Mouse (Mus musculus) heart, embryonic 13.5 days (tissue): ENCODE data around the gene Csf2rb. TPM values are rescaled to one million over a fixed set of nuclear protein-coding genes. Genes with fewer than 3 reads are reported as not detected.
"Not testable (repeated sequence)": the region's sequence is repeated elsewhere in the genome, so short reads cannot be mapped to it uniquely, and the experiment has no call there.

Source experiments
- ATAC-seq: fragments of 200-750 bp; cut with Nextera tagmentation; 2 replicates; pipeline ENCODE4 v1.8.0; 2017; ENCODE audit warnings: moderate TSS enrichment; ENCODE audit not compliant: insufficient number of reproducible peaks, low FRiP score, low TSS enrichment; ENCODE audit errors: extremely low read depth
- H3K27ac ChIP-seq: fragments of 300-500 bp; sonication (generic); replicated peaks from 2 replicates; pipeline ENCODE4 v1.5.1; 2015; ENCODE audit warnings: moderate library complexity, mild to moderate bottlenecking, inconsistent platforms
- H3K27me3 ChIP-seq: fragments of 300-500 bp; sonication (generic); replicated peaks from 2 replicates; pipeline ENCODE4 v1.6.1; 2015; ENCODE audit warnings: mild to moderate bottlenecking, inconsistent platforms
- H3K36me3 ChIP-seq: fragments of 300-500 bp; sonication (generic); 2 replicates; pipeline ENCODE4 v1.6.1; 2015; ENCODE audit warnings: mild to moderate bottlenecking, inconsistent platforms
- H3K4me1 ChIP-seq: fragments of 300-500 bp; sonication (generic); 2 replicates; pipeline ENCODE4 v1.6.1; 2015; ENCODE audit warnings: inconsistent platforms
- H3K4me2 ChIP-seq: fragments of 300-500 bp; sonication (generic); 2 replicates; pipeline ENCODE4 v1.6.1; 2015; ENCODE audit warnings: inconsistent platforms, mild to moderate bottlenecking, moderate library complexity
- H3K4me3 ChIP-seq: fragments of 300-500 bp; sonication (generic); 2 replicates; pipeline ENCODE4 v1.5.1; 2015; ENCODE audit warnings: moderate library complexity, mild to moderate bottlenecking, inconsistent platforms
- H3K9ac ChIP-seq: fragments of 300-500 bp; sonication (generic); 2 replicates; pipeline ENCODE4 v1.6.1; 2015; ENCODE audit warnings: inconsistent platforms, mild to moderate bottlenecking, moderate library complexity
- H3K9me3 ChIP-seq: fragments of 300-500 bp; sonication (generic); 2 replicates; pipeline ENCODE4 v1.6.1; 2016; ENCODE audit warnings: inconsistent platforms
- WGBS: fragments of 180-500 bp; shearing (Covaris S2); methylation state at CpG from one replicate; pipeline ENCODE4 v1.1.7; 2015; ENCODE audit warnings: mixed read lengths; 5-methylcytosine and 5-hydroxymethylcytosine counted together
- polyA plus RNA-seq: library from polyadenylated mRNA; unstranded; fragments of >200 nt; fragmentation: Nextera tagmentation; extraction: Ambion mirVana; gene quantifications from 2 replicates; pipeline ENCODE4 v1.2.1, GENCODE M21; 2015

Gene Csf2rb
- polyA plus RNA-seq = 0.94 and 1.3 TPM in 2 replicates

- peaks cover 3% of the 10 kb centered on the region; the same call in 1 of the 2 replicates for H3K4me1 ChIP-seq
- no peak within 1 kb of the TSS for H3K4me3 ChIP-seq
- no peak for ATAC-seq
- no peak within 1 kb of the TSS for H3K27ac ChIP-seq
- peak within 1 kb of the TSS; percentile 7; the same call in 1 of the 2 replicates for H3K4me2 ChIP-seq
- no peaks in the 10 kb centered on the region for H3K36me3 ChIP-seq
- WGBS = 55% methylated on average over 11 of the region's 11 CpGs
- no peaks in the 10 kb centered on the region for H3K27me3 ChIP-seq
- H3K9ac ChIP-seq = no peak within 1 kb of the TSS
- H3K9me3 ChIP-seq = no peaks in the 10 kb centered on the region
Observed at GRCm38 (mm10) chr15:78325671-78326339, at the start of gene Csf2rb. Gene Csf2rb, plus strand, starts transcription at chr15:78325752.

GRCm38 (mm10) chr15:78278308-78278707, 47.2 kb upstream of the Csf2rb start:
- no peak for ATAC-seq
- WGBS = 54% methylated on average over 2 of the region's 2 CpGs
- Histone ChIP-seq H3K9ac (no peak overlapping the region), H3K27ac (no peak overlapping the region), H3K9me3 (no peaks in the 10 kb centered on the region), H3K4me2 (no peak overlapping the region), H3K4me1 (no peaks in the 10 kb centered on the region), H3K36me3 (no peaks in the 10 kb centered on the region), H3K4me3 (no peak overlapping the region), H3K27me3 (no peaks in the 10 kb centered on the region; the same call in 1 of the 2 replicates)

GRCm38 (mm10) chr15:78287941-78288340, 37.6 kb upstream of the Csf2rb start:
- Histone ChIP-seq H3K9me3 (no peaks in the 10 kb centered on the region), H3K36me3 (no peaks in the 10 kb centered on the region), H3K4me3 (no peak overlapping the region), H3K4me2 (no peak overlapping the region), H3K27ac (no peak overlapping the region), H3K4me1 (peaks cover 14% of the 10 kb centered on the region; the same call in 1 of the 2 replicates), H3K27me3 (no peaks in the 10 kb centered on the region), H3K9ac (no peak overlapping the region)
- 89% methylated on average over 5 of the region's 5 CpGs for WGBS
- ATAC-seq = no peak

- not testable (repeated sequence) for H3K4me3 ChIP-seq, H3K27ac ChIP-seq, H3K4me2 ChIP-seq, H3K36me3 ChIP-seq, H3K27me3 ChIP-seq, H3K9ac ChIP-seq, ATAC-seq, H3K9me3 ChIP-seq
- 46% methylated on average over 5 of the region's 5 CpGs for WGBS
- H3K4me1 ChIP-seq = peaks cover 21% of the 10 kb centered on the region
Observed at GRCm38 (mm10) chr15:78289775-78290174, 35.8 kb upstream of the Csf2rb start.

GRCm38 (mm10) chr15:78293228-78293627, 32.3 kb upstream of the Csf2rb start:
- H3K4me1 ChIP-seq = peaks cover 16% of the 10 kb centered on the region
- WGBS = 20% methylated on average over 2 of the region's 2 CpGs
- H3K27me3 ChIP-seq, H3K9ac ChIP-seq, H3K27ac ChIP-seq, H3K9me3 ChIP-seq, ATAC-seq, H3K4me3 ChIP-seq, H3K4me2 ChIP-seq, H3K36me3 ChIP-seq: not testable (repeated sequence)

- Histone ChIP-seq H3K9ac (no peak overlapping the region), H3K4me2 (no peak overlapping the region), H3K27ac (no peak overlapping the region), H3K4me3 (no peak overlapping the region), H3K36me3 (no peaks in the 10 kb centered on the region), H3K27me3 (no peaks in the 10 kb centered on the region), H3K4me1 (peaks cover 12% of the 10 kb centered on the region), H3K9me3 (no peaks in the 10 kb centered on the region)
- ATAC-seq = no peak
- 80% methylated on average over 4 of the region's 4 CpGs for WGBS
Observed at GRCm38 (mm10) chr15:78293716-78294115, 31.8 kb upstream of the Csf2rb start.

- Histone ChIP-seq H3K4me2 (no peak overlapping the region), H3K4me1 (peaks cover 3% of the 10 kb centered on the region; the same call in 1 of the 2 replicates), H3K36me3 (no peaks in the 10 kb centered on the region), H3K27ac (no peak overlapping the region), H3K9me3 (no peaks in the 10 kb centered on the region), H3K9ac (no peak overlapping the region), H3K4me3 (no peak overlapping the region), H3K27me3 (no peaks in the 10 kb centered on the region)
- 74% methylated on average over 1 of the region's 1 CpGs for WGBS
- ATAC-seq = no peak
Observed at GRCm38 (mm10) chr15:78298558-78298957, 27.0 kb upstream of the Csf2rb start.

GRCm38 (mm10) chr15:78299641-78300040, 25.9 kb upstream of the Csf2rb start:
- WGBS = 70% methylated on average over 3 of the region's 3 CpGs
- no peak overlapping the region for H3K27ac ChIP-seq
- no peak for ATAC-seq
- no peaks in the 10 kb centered on the region for H3K9me3 ChIP-seq
- no peaks in the 10 kb centered on the region for H3K27me3 ChIP-seq
- H3K9ac ChIP-seq = no peak overlapping the region
- no peak overlapping the region for H3K4me3 ChIP-seq
- no peaks in the 10 kb centered on the region for H3K36me3 ChIP-seq
- no peaks in the 10 kb centered on the region for H3K4me1 ChIP-seq
- H3K4me2 ChIP-seq = no peak overlapping the region

GRCm38 (mm10) chr15:78300773-78301172, 24.8 kb upstream of the Csf2rb start:
- H3K36me3 ChIP-seq = no peaks in the 10 kb centered on the region
- no peak overlapping the region for H3K4me2 ChIP-seq
- no peak overlapping the region for H3K4me3 ChIP-seq
- no peak for ATAC-seq
- H3K9ac ChIP-seq = no peak overlapping the region
- no peaks in the 10 kb centered on the region for H3K27me3 ChIP-seq
- H3K27ac ChIP-seq = no peak overlapping the region
- H3K9me3 ChIP-seq = no peaks in the 10 kb centered on the region
- H3K4me1 ChIP-seq = no peaks in the 10 kb centered on the region

- no peak overlapping the region for H3K9ac ChIP-seq
- H3K9me3 ChIP-seq = no peaks in the 10 kb centered on the region
- no peak overlapping the region for H3K4me3 ChIP-seq
- H3K4me2 ChIP-seq = no peak overlapping the region
- H3K27me3 ChIP-seq = no peaks in the 10 kb centered on the region
- WGBS = 91% methylated on average over 4 of the region's 4 CpGs
- H3K4me1 ChIP-seq = no peaks in the 10 kb centered on the region
- no peak overlapping the region for H3K27ac ChIP-seq
- no peaks in the 10 kb centered on the region for H3K36me3 ChIP-seq
- ATAC-seq = no peak
Observed at GRCm38 (mm10) chr15:78302718-78303117, 22.8 kb upstream of the Csf2rb start.

GRCm38 (mm10) chr15:78303665-78304233, 21.8 kb upstream of the Csf2rb start:
- no peaks in the 10 kb centered on the region for H3K27me3 ChIP-seq
- no peaks in the 10 kb centered on the region for H3K4me1 ChIP-seq
- no peak overlapping the region for H3K4me3 ChIP-seq
- no peaks in the 10 kb centered on the region for H3K9me3 ChIP-seq
- no peak for ATAC-seq
- no peak overlapping the region for H3K27ac ChIP-seq
- no peak overlapping the region for H3K9ac ChIP-seq
- no peaks in the 10 kb centered on the region for H3K36me3 ChIP-seq
- WGBS = 76% methylated on average over 6 of the region's 6 CpGs
- H3K4me2 ChIP-seq = no peak overlapping the region
